Mouse (Mus musculus): Measurements from ENCODE around the gene Mettl24.

- no peak for TF ChIP-seq CTCF (IDR thresholded peaks at IDR 0.05; ENCODE audit: low read depth)
- TF ChIP-seq EP300 (IDR thresholded peaks at IDR 0.05; ENCODE audit: low read depth), result no peak
Measured at GRCm38 (mm10) chr10:40763084-40763720, 80.1 kb downstream of the Mettl24 start.

All from heart, postnatal 0 days (tissue).